Mouse (Mus musculus): ENCODE measurements around the gene Tmem110.

The Tmem110 gene

GRCm38 (mm10) chr14:30902628-30903027 is 77.2 kb downstream of the Tmem110 start:
- no peak for DNase-seq (ENCODE audit: low read depth, low spot score)

- no peak for DNase-seq (ENCODE audit: low read depth, low spot score)
Measured at GRCm38 (mm10) chr14:30903036-30903435, 77.6 kb downstream of the Tmem110 start.

GRCm38 (mm10) chr14:30904307-30904706 is 78.9 kb downstream of the Tmem110 start:
- no peak for DNase-seq (ENCODE audit: low read depth, low spot score)

GRCm38 (mm10) chr14:30906001-30906400 is 80.6 kb downstream of the Tmem110 start:
- no peak for DNase-seq (ENCODE audit: low read depth, low spot score)

GRCm38 (mm10) chr14:30907814-30908265 is 82.5 kb downstream of the Tmem110 start:
- no peak for DNase-seq (ENCODE audit: low read depth, low spot score)

- DNase-seq (ENCODE audit: low read depth, low spot score): no peak
Measured at GRCm38 (mm10) chr14:30911141-30911540, 85.8 kb downstream of the Tmem110 start.

- no peak for DNase-seq (ENCODE audit: low read depth, low spot score)
Measured at GRCm38 (mm10) chr14:30912641-30913040, 87.3 kb downstream of the Tmem110 start.

- no peak for DNase-seq (ENCODE audit: low read depth, low spot score)
Measured at GRCm38 (mm10) chr14:30913404-30913803, 88.0 kb downstream of the Tmem110 start.

- no peak for DNase-seq (ENCODE audit: low read depth, low spot score)
Measured at GRCm38 (mm10) chr14:30916516-30916915, 91.1 kb downstream of the Tmem110 start.

GRCm38 (mm10) chr14:30922053-30922670 is 96.8 kb downstream of the Tmem110 start:
- no peak for DNase-seq (ENCODE audit: low read depth, low spot score)

GRCm38 (mm10) chr14:30923375-30924105 is 98.2 kb downstream of the Tmem110 start, which contains the start of gene Itih3:
TSS of gene Itih3 (minus strand) at chr14:30923760.
- no peak for DNase-seq (ENCODE audit: low read depth, low spot score)

GRCm38 (mm10) chr14:30925492-30925891 is 100.1 kb downstream of the Tmem110 start:
- DNase-seq (ENCODE audit: low read depth, low spot score): no peak
